Mouse (Mus musculus) cortical plate, adult 2 months (tissue): Measurements from ENCODE around the gene Arhgap30.

Experiments
- CTCF ChIP-seq: fragments of 200-500 bp; IDR thresholded peaks from 2 replicates; pipeline ENCODE4 v1.5.1; 2011; ENCODE audit warnings: mild to moderate bottlenecking, control low read depth, low read length; ENCODE audit not compliant: insufficient read depth; ENCODE audit errors: extremely low read depth
- POLR2A ChIP-seq: fragments of 200-500 bp; IDR thresholded peaks from 2 replicates; pipeline ENCODE4 v1.6.1; 2011; ENCODE audit warnings: mild to moderate bottlenecking, low read length, control low read depth; ENCODE audit not compliant: insufficient read depth; ENCODE audit errors: extremely low read depth

DNA sequence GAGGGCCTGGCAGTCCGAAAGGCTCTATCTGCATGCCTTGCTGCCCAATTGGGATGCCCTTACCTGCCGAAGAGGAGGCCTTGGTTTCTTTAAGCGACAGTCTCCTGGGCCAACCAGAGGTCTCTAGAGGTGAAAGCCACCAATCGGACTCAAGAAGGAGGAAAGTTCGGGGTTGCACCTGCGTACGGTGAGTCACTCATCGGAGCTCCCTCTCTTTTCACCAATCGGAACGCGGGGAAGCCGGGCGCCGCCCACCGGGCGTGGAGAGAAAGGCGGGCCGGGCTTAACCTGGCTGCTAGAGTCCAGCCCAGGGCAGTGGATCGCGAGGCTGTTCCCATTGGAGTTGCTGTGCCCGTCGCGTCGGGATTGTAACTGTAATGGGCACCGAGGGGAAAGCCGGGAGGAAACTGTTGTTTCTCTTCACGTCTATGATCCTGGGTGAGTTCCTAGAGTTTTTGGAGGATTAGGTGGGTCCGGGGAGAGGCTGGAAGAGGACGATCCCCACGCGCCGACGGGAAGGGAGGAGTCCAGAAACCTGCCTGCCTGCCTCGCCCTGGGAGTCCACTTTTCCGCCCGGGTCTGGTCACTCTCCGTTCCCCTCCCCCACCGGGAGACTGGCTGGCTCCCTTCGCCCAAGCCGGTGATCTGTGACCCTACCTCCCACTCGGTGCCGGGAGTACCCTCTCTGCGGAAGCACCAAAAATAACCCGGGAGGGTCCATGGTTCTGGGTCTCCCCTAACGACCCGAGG lies 48.7 kb downstream of the Arhgap30 start, which contains the start of gene F11r:
- TF ChIP-seq CTCF (no peak), POLR2A (0 out of 2 replicates have a peak, but pooled peaks have one; percentile 24)
